Mouse (Mus musculus): ENCODE data around the gene Mark2.

The Mark2 gene

DNA sequence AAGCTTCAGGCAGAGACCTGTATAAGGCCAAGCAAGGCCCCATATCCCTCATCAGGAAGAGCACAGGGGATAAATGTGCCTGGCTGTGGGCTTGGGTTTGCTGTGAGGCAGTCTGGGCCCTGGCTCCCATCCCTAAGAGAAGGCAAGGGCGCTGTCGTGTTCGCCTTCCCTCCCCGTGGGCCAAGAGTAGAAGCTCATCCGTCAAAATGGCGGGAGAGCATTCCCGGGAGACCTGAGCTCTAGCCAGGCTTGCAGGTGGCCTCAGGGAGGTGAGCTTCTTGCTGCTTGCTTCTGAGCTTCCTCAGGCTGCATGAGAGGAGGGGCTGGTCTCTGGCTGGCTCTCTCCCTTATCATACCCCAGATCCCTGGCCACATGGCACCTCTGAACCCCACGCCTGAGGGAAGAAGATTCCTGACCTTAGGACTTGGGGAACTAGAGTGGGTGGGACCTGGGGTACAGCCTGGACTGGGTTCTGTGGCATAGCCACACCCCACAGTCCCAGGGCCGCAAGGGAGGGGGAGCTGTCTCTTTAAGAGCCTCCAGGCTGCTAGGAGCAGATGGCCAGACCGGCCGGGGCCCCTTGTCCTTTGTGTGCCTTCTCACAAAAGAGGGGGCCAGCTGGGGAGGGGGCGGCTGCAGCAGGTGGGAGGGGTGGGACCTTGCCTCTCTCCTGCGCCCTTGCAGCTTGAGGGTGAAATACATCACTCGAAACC, 76.0 kb downstream of the Mark2 start:
- DNase-seq = peak; percentile 79 to 81

DNA sequence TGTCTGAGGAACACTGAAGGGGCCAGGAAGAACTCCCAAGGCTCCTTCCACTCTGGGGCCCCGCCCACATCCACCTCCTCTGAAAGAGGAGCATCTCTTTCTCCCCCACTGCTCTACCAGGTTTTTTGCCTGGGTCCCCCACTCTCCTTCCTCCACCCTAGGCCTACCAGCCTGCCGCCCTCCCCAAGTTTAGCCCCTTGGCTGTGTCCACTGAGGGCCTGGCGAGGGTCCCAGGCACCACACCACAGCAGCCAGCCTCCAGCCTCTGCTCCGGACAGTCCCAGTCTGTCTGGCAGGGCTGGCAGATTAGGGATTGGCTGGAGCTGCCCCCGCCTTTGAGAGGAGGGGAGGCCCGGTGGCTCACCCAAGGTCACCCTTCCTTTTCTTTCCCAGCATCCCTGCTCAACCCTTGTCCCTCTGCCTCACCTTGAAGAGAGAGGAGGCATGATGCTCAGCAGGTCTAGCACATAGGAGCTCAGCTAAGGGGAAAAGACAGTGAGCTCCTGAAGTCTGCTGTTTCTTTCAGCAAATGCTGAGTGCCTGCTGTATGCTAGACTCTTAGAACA, 76.8 kb downstream of the Mark2 start:
- peak; percentile 62 to 71 for DNase-seq

DNA sequence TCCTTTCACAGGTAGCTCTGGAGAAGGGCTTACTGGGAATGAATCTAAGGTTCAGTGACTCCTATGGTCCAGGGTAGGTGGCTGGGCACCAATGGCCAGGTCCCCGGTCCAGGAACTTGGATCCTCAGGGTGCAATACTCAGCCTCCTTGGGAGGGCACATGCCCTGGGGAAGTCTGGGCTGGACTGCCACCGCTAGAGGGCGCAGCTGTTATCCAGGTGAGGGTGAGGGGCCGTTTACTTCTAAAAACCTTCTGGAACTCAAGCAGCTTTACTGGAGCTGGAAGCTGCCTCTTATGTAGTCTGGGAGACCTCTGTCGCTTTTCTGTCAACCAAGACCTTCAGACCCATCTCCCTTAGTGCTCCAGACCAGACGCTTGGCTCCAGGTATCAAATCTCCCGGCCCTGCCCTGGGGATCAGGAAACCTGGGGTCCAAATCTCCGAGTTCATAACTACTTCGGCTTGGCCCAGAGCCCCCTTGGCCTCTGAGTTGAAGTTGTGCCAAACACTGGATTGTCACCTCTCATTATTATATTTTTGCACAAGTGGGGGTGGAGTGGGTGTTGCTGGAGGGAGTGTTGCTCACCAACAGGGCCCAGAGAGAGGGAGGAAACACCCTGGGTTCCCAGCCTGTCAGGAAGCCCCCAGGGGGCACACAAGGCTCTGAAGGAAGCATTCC, 77.4 kb downstream of the Mark2 start:
- peak; percentile 89 to 93 for DNase-seq

DNA sequence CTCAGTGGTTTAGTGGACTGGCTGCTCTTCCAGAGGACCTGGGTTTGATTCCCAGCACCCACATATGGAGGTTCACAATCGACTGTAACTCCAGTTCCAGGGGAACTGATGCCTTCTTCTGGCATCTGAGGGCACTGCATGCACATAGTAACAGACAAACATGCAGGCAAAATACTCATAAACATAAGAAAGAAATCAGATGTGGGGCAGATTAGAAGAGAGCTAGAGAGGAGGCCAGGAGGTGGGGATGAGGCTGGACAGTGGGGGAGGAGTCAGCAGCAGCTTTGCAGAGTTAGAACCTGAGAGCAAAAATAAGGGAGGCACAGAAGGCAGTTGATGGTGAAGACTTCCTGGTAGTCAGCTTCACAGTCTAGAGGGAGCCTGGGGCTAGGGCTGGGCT, 79.1 kb downstream of the Mark2 start:
- DNase-seq = no peak

DNA sequence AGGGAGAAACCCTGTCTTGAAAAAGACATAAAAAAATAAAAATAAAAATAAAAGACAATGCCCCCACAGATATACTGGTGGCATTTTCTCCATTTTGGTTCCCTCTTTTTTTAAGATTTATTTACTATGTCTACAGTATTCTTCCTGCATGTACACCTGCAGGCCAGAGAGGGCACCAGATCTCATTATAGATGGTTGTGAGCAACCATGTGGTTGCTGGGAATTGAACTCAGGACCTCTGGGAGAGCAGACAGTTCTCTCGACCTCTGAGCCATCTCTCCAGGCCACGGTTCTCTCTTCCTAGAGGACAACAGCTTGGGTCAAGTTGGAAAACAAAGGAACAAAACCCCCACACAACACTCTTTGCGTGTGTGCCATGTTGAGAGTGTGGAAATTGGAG, 79.7 kb downstream of the Mark2 start:
- DNase-seq = no peak

DNA sequence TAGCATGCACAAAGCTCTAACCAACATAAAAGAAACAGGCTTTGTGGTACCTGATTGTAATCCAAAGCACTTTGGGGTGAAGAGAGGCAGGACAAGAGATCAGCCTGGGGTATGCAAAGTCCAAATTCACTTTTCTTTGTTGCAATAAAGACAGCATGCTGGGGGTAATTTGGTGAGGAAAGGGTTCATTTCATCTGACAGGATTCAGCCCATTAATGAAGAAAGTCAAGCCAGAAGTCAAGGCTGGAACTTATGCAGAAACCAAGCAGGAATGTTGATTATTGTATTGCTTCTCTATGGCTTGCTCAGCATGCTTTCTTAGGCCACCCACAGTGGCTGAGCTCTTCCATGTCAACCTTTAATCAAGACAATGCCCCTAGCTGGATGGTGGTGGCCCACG, 80.2 kb downstream of the Mark2 start:
- DNase-seq = no peak

DNA sequence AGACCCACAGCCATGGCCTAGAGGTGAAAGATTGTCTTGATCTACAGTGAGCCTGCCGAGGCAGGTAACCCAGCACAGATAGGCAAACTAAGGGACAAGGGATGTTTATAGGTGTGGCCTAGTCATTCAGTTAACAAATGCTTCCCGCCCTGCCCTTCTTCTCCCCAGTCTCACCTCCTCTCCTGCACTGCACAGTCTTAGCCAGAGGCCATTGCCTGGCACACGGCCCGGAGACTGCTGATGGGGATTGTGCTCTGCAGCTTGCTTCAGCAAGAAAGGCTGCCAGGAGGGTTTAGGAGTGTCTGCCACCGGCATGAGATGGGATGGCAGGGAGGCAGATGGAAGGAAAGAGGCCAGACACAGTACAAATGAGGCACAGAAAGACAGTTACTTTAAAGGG, 83.8 kb downstream of the Mark2 start:
- peak; percentile 84 to 88 for DNase-seq

DNA sequence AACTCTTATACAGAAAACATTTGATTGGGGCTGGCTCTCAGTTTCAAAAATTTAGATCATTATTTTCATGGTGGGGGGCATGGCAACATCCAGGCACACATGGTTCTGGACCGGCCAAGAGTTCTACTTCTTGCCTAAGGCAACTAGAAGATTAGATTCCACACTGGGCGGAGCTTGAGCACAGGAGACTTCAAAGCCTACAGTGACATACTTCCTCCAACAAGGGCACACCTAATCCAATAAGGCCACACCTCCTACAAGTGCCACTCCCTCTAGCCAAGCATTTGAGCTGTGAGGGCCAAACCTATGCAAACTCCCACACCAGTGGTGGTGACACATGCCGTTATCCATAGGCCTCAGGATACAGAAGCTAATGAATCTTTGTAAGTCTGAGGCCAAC, 95.6 kb downstream of the Mark2 start:
- DNase-seq = no peak

DNA sequence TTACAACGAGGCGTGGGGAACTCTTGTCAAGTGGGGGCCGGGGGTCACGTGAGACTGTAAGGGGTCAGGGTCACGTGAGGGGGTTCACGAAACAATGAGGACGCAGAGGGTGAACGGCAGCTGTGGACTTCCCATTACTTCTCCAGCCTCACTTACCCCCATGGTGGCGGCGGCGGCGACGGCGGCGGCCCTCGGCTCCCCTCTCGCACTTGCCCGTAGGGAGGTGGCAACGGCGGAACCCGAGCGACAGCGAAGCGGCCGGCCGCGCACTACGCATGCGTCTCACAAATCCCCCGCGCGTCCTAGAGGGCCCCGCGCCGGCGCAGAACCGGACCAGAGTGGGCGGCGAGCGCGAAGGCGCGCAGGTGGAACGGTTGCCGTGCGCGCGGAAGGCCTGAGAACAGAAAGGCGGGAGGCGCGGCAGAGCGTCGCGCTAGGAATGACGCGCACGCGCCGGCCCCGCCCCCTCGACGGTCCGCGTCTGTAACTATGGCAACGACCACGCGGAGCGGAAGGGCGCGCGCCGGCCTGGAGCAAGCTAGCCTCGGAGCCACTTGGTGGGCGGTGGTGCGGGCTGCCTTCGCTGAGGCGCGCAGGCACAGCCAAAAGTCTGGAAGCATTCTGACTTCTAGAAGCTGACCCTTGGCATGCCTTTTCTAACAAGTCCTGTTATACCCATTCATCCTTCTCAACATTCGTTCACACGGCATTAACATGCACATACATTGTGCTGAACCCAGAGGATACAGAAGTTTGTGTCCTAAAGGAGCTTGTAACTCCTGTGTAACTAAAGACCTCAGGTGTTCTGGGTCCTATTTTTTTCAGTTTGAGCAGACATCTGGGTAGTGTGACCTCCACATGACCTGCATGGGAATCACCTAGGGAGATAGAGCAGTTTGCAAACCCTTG, 100.6 kb downstream of the Mark2 start, which contains the start of gene Naa40:
Gene Naa40, minus strand, starts transcription at position 402 of the 909 bp plus-strand sequence.
- peak; percentile 96 to 97 for DNase-seq

DNA sequence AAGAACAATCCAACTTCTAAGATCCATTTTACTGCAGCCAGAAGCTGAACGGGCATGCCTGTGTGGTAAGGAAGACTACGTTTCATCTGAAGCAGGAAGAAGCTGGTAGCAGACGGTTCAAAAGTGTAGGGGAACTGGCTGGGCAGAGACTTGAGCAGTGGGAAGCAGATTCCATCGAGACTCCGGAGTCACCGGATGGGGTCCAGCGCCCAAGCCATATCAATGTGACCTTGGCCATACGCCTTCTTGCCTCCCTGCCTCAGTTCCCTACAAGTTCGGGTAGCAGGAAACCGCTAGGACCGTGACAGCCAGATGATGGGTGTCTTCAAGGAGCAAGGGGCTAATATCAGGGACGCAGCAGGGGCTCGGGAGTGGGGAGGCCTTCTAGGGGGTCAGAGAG, 101.4 kb downstream of the Mark2 start:
- peak; percentile 43 to 44 for DNase-seq

DNA sequence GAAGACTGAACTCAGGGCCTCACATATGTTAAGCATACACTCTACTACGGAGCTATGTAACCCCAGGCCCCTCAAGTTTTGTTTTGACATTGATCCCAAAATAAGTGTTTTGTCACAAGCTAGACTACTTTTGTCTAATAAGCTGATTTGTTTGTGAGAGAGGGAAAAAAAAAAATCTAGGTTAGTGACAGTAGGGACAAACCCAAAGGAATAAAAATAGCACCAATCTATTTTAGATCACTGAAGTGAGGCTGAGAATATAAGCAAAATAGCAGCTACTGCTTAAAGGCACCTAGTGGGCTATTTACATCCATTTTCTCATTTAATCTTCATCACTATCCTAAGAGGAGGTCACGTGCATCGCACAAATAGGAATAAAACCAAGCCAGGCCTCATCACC, 102.1 kb downstream of the Mark2 start:
- DNase-seq = no peak

DNA sequence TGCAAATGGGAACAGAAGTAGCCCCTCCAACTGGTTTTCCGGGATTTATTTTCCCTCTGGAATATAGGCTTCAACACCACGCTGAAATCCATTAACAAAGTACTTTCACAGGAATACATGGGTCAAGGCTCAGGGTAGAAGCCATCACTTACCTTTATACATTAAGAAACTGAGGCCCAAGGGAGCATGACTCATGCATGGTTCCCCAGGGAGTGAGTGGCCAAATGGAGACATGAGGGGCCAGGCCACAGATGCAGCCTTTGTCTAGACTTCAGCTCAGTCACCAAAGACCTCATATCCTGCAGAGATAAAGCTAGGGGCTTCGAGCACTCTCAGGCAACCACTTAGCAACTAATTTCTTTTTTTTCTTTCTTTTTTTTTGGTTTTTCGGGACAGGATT, 104.9 kb downstream of the Mark2 start:
- DNase-seq = no peak

DNA sequence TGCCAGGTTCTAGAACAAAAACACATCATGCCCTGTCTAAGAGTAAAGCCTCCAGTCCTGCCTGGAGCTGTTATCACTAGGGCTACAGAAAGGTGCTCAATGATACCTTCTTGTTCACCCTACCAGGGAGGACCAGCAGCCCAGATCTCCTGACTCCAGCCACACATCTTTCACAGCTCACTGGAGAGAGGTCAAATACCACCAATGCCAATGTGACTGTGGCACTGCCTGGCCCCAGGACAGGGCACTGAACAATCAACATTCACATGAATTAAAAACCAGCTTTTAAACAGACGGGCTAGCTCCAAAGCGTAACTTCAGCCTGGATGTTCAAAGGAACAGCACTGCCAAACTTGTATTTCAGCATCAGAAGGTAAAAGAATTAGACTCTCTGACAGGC, 105.6 kb downstream of the Mark2 start:
- DNase-seq = no peak

DNA sequence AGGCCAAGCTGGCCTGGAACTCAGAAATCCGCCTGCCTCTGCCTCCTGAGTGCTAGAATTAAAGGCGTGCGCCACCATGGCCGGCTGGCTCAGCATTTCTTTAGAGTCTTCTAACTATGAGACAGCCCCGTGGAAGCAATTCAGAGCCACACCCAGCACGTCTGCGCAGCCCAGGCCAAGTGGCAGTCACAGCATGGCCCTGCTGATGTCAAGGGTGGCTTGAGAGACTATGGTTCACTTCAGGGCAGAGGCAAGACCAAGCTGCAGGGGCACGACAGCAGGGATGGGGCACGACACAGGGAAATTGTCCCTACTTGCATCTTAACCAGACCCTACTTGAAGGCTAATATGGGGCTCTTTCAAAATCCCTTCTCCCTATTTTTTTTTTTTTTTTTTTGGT, 106.2 kb downstream of the Mark2 start:
- DNase-seq = no peak

DNA sequence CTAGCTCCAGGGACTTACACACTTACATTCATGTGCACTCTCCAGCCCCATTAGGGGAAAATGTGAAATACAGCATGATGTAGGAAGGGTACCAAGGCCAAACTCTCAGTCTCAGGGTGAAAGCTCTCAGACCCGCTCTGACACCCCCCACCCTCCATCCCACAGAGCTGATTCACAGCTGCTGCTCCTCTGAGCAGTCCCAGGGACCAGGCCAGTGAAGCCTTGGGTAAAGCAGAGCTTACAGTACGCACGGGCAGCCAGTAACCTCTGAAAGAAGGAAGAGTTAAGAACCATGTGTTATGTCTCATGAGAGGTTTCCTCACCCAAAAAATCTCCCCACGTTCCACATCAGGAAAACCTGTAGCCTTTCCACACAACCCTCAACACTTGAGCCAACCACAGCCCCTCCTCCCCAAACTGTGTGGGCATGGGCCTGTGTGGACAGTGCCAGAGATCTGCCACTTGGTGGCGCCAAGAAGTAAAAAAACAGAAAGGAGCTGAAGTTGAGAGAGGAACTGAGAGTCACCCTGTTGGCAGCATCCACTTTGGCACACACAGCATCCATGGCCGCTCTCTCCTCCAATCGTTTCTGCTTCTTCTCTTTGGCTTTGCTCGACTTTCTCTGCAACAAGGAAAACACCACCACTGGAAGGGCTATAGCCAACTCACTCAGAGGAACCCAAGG, 107.0 kb downstream of the Mark2 start:
- peak; percentile 90 to 91 for DNase-seq

DNA sequence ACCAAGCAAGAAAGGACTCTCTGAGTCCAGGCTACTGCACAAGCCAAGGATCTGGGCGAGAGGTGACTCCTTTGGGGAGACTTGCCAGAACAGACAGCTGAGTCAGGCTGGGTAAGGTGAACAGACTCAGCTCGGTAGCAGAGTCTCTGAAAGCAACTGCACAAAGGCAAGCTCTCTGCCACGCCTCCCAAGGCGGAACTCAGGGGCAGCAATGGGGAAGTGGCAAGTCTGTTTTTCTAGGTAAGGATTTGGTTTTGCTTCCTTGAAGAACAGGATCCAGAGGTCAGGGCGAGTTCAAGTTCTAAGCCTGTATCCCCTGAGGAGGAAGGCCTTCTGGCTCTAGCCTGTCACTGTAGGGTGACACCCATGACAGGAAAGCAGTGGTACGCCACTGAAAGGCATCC, 115.1 kb downstream of the Mark2 start:
- no peak for DNase-seq

All from cerebellum, postnatal 14 days (tissue).